Mouse (Mus musculus): ENCODE results near the gene Ttyh3. TPM values are rescaled to one million over a fixed set of nuclear protein-coding genes. Genes with fewer than 3 reads are reported as not detected.

The Ttyh3 gene
- polyA plus RNA-seq, 1 experiment from 2014 or later: 51.4 TPM

DNA sequence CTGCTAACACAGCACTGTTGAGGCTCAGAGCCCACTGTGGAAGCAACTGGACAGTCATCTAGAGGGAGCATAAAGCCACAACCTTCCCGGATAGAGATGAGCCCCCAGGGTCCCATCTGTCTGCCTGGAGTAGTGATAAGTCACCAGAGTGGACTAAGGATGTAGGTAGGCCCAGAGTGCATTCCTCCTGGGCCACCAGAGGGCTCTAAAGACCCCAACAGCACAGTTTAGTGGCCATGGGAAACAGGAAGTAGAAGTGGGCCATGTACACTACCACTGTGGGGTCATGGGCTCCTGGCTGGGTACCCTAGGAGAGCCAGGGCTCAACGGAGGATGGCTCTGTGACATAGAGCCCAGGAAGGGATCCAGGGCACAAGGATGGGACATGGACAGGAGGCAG, 8.0 kb downstream of the Ttyh3 start:
- Histone ChIP-seq H3K9me3 (ENCODE audit: control insufficient read depth, low read length) (no peaks in the 10 kb centered on the region), H3K9ac (ENCODE audit: low read length) (no peak overlapping the region), H3K4me2 (ENCODE audit: low read depth, severe bottlenecking) (no peak overlapping the region), H3K27me3 (ENCODE audit: control insufficient read depth, insufficient read depth, low read length) (no peaks in the 10 kb centered on the region), H3K36me3 (ENCODE audit: control insufficient read depth, insufficient read depth, low read length) (peaks cover 24% of the 10 kb centered on the region), H3K27ac (replicated peaks; ENCODE audit: low read depth, low read length) (no peak overlapping the region), H3K4me3 (ENCODE audit: low read depth, low read length) (no peak overlapping the region), H3K4me1 (ENCODE audit: control insufficient read depth, insufficient read depth, low read length) (peaks cover 24% of the 10 kb centered on the region)
- DNase-seq (ENCODE audit: low spot score): no peak
- 0 out of 2 replicates have a peak, but pooled peaks have one; percentile 29 for ATAC-seq (ENCODE audit: insufficient number of reproducible peaks, low FRiP score, low TSS enrichment, low read depth)
- WGBS: 79% methylated on average over 2 of the region's 2 CpGs

DNA sequence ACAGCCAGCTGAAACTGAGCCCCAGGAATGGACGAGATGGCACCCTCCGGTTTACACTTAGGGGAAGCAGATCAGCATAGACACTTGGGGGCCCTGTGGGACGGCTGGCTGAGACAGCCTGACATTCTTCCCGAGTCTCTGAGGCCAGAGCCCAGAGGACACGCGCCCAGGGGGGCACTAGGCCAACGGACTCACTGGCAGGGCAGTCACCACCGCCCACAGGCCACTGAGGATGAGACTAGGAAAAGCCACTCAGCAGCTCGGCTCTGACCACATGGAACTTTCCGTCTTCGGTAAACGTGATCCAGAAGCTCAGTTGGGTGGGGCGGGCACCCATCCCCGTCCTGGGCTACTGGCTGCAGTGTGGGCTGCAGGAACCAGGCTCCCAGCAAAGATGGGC, 9.0 kb downstream of the Ttyh3 start:
- no peak for ATAC-seq (ENCODE audit: insufficient number of reproducible peaks, low FRiP score, low TSS enrichment, low read depth)
- no peaks in the 10 kb centered on the region for H3K27me3 ChIP-seq (ENCODE audit: control insufficient read depth, insufficient read depth, low read length)
- H3K4me2 ChIP-seq (ENCODE audit: low read depth, severe bottlenecking): no peak overlapping the region
- no peak overlapping the region for H3K27ac ChIP-seq (replicated peaks; ENCODE audit: low read depth, low read length)
- H3K9ac ChIP-seq (ENCODE audit: low read length): no peak overlapping the region
- 93% methylated on average over 14 of the region's 14 CpGs for WGBS
- no peak overlapping the region for H3K4me3 ChIP-seq (ENCODE audit: low read depth, low read length)
- H3K36me3 ChIP-seq (ENCODE audit: control insufficient read depth, insufficient read depth, low read length): peaks cover 29% of the 10 kb centered on the region
- peaks cover 22% of the 10 kb centered on the region for H3K4me1 ChIP-seq (ENCODE audit: control insufficient read depth, insufficient read depth, low read length)
- H3K9me3 ChIP-seq (ENCODE audit: control insufficient read depth, low read length): no peaks in the 10 kb centered on the region
- no peak for DNase-seq (ENCODE audit: low spot score)

- DNase-seq (ENCODE audit: low spot score) (no peak), ATAC-seq (ENCODE audit: insufficient number of reproducible peaks, low FRiP score, low TSS enrichment, low read depth) (no peak)
- Histone ChIP-seq H3K27me3 (ENCODE audit: control insufficient read depth, insufficient read depth, low read length) (no peaks in the 10 kb centered on the region), H3K9ac (ENCODE audit: low read length) (no peak overlapping the region), H3K4me3 (ENCODE audit: low read depth, low read length) (no peak overlapping the region), H3K36me3 (ENCODE audit: control insufficient read depth, insufficient read depth, low read length) (peaks cover 28% of the 10 kb centered on the region), H3K4me2 (ENCODE audit: low read depth, severe bottlenecking) (no peak overlapping the region), H3K27ac (replicated peaks; ENCODE audit: low read depth, low read length) (no peak overlapping the region), H3K9me3 (ENCODE audit: control insufficient read depth, low read length) (no peaks in the 10 kb centered on the region), H3K4me1 (ENCODE audit: control insufficient read depth, insufficient read depth, low read length) (peaks cover 22% of the 10 kb centered on the region)
- 93% methylated on average over 4 of the region's 4 CpGs for WGBS
These were observed 9.5 kb downstream of the Ttyh3 start for GRCm38 (mm10) chr5:140639312-140639711.

DNA sequence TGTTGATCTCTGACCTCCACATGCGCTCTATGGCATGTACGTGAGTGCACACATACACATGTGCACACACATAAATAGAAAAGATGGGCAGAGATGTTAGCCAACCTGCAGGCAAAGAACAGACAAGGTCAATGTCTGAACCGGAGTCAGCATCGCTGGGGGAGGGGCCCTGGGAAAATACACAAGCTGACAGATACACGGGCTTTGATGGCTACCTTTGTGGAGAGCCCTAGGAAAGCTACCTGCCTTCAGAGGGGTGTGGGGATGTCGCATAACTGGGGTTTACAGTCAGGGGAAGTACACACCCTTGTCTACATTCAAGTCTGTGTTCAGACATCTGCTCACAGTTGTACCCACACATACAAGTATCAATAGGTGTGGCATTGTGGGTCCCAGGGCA, 10.3 kb downstream of the Ttyh3 start:
- Histone ChIP-seq H3K4me3 (ENCODE audit: low read depth, low read length) (no peak overlapping the region), H3K4me1 (ENCODE audit: control insufficient read depth, insufficient read depth, low read length) (peaks cover 22% of the 10 kb centered on the region), H3K9me3 (ENCODE audit: control insufficient read depth, low read length) (no peaks in the 10 kb centered on the region), H3K9ac (ENCODE audit: low read length) (no peak overlapping the region), H3K27ac (replicated peaks; ENCODE audit: low read depth, low read length) (no peak overlapping the region), H3K36me3 (ENCODE audit: control insufficient read depth, insufficient read depth, low read length) (peaks cover 31% of the 10 kb centered on the region), H3K27me3 (ENCODE audit: control insufficient read depth, insufficient read depth, low read length) (no peaks in the 10 kb centered on the region), H3K4me2 (ENCODE audit: low read depth, severe bottlenecking) (no peak overlapping the region)
- DNase-seq (ENCODE audit: low spot score) (no peak), ATAC-seq (ENCODE audit: insufficient number of reproducible peaks, low FRiP score, low TSS enrichment, low read depth) (no peak)
- 90% methylated on average over 6 of the region's 6 CpGs for WGBS

DNA sequence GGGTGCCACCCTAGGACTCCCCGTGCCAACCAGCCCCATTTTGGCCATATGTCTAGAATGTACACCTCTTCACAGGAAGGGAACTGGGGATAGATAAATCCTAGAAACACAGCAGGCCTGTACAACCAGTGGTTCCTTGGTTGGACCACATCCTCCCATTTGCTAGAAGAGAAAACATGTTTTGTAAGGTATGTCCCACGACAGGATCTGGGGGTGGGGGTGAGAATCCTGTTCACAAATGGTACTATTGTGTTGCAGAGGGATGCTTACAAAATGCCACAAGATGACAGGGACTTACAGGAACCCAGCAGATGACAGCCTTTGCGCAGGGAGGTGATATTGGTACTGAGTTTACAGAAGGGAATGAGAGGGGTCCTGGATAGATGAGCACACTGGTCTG, 10.8 kb downstream of the Ttyh3 start:
- no peak overlapping the region for H3K27ac ChIP-seq (replicated peaks; ENCODE audit: low read depth, low read length)
- H3K4me2 ChIP-seq (ENCODE audit: low read depth, severe bottlenecking): no peak overlapping the region
- peaks cover 22% of the 10 kb centered on the region for H3K4me1 ChIP-seq (ENCODE audit: control insufficient read depth, insufficient read depth, low read length)
- 93% methylated on average over 3 of the region's 3 CpGs for WGBS
- no peaks in the 10 kb centered on the region for H3K27me3 ChIP-seq (ENCODE audit: control insufficient read depth, insufficient read depth, low read length)
- DNase-seq (ENCODE audit: low spot score) (no peak), ATAC-seq (ENCODE audit: insufficient number of reproducible peaks, low FRiP score, low TSS enrichment, low read depth) (no peak)
- no peak overlapping the region for H3K9ac ChIP-seq (ENCODE audit: low read length)
- no peak overlapping the region for H3K4me3 ChIP-seq (ENCODE audit: low read depth, low read length)
- H3K9me3 ChIP-seq (ENCODE audit: control insufficient read depth, low read length): no peaks in the 10 kb centered on the region
- peaks cover 34% of the 10 kb centered on the region for H3K36me3 ChIP-seq (ENCODE audit: control insufficient read depth, insufficient read depth, low read length)

DNA sequence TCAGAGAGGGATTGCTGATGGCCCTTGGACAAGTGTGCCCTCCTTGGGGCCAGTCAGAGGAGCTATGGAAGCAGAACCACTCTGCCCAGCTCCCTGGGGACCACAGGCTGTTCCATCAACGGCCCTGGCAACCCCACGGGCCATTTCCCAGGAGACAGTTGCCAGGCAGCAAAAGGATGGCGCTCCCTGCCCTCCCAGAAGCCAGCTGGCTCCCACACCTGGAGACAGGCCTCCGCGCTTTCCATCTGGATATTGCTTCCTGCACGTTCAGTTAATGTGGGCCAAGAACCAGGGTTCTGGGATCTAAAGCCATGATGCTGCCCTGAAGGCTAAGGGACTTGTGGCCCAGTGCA, 11.8 kb downstream of the Ttyh3 start:
- peaks cover 41% of the 10 kb centered on the region for H3K36me3 ChIP-seq (ENCODE audit: control insufficient read depth, insufficient read depth, low read length)
- no peak overlapping the region for H3K27ac ChIP-seq (replicated peaks; ENCODE audit: low read depth, low read length)
- no peaks in the 10 kb centered on the region for H3K9me3 ChIP-seq (ENCODE audit: control insufficient read depth, low read length)
- peaks cover 12% of the 10 kb centered on the region for H3K4me1 ChIP-seq (ENCODE audit: control insufficient read depth, insufficient read depth, low read length)
- H3K4me3 ChIP-seq (ENCODE audit: low read depth, low read length): no peak overlapping the region
- H3K27me3 ChIP-seq (ENCODE audit: control insufficient read depth, insufficient read depth, low read length): no peaks in the 10 kb centered on the region
- no peak overlapping the region for H3K4me2 ChIP-seq (ENCODE audit: low read depth, severe bottlenecking)
- DNase-seq (ENCODE audit: low spot score) (no peak), ATAC-seq (ENCODE audit: insufficient number of reproducible peaks, low FRiP score, low TSS enrichment, low read depth) (no peak)
- H3K9ac ChIP-seq (ENCODE audit: low read length): no peak overlapping the region
- WGBS: 91% methylated on average over 6 of the region's 6 CpGs

DNA sequence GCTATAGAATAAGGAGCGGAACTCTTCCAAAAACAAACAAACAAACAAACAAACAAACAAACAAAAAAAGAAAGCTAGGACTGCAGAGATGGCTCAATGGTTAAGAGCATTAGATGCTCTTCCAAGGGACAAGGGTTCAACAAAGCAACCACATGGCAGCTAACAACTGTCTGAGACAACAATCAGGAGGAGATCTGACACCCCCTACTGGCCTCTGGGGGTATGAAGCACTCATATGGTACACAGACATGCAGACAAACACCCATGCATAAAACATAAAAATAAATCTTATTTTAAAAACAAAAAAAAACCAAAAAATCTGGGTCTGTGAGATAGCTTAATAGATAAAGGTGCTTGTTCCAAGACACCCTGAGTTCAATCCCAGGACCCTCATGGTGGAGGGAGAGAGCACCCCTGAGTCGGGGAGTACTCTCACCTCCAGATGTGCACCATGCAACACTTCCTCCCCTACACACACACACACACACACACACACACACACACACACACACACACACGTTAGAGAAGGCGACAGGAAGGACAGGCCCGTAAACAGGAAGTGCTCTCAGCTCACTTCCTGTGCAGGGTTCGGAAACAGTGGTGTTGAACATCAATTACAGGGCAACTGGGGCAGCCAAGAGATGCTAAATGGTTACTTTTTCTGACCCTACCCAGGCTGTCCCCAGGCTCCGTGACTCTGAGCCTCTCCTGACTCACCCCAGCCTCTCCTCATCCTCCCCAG, 12.3 kb downstream of the Ttyh3 start:
- Histone ChIP-seq H3K9me3 (ENCODE audit: control insufficient read depth, low read length) (no peaks in the 10 kb centered on the region), H3K9ac (ENCODE audit: low read length) (no peak overlapping the region), H3K36me3 (ENCODE audit: control insufficient read depth, insufficient read depth, low read length) (peaks cover 43% of the 10 kb centered on the region), H3K4me1 (ENCODE audit: control insufficient read depth, insufficient read depth, low read length) (peaks cover 7% of the 10 kb centered on the region), H3K27ac (replicated peaks; ENCODE audit: low read depth, low read length) (no peak overlapping the region), H3K4me3 (ENCODE audit: low read depth, low read length) (no peak overlapping the region), H3K4me2 (ENCODE audit: low read depth, severe bottlenecking) (no peak overlapping the region), H3K27me3 (ENCODE audit: control insufficient read depth, insufficient read depth, low read length) (no peaks in the 10 kb centered on the region)
- ATAC-seq (ENCODE audit: insufficient number of reproducible peaks, low FRiP score, low TSS enrichment, low read depth) (no peak), DNase-seq (ENCODE audit: low spot score) (no peak)
- 89% methylated on average over 7 of the region's 7 CpGs for WGBS

- Histone ChIP-seq H3K4me1 (ENCODE audit: control insufficient read depth, insufficient read depth, low read length) (no peaks in the 10 kb centered on the region), H3K27me3 (ENCODE audit: control insufficient read depth, insufficient read depth, low read length) (no peaks in the 10 kb centered on the region), H3K9me3 (ENCODE audit: control insufficient read depth, low read length) (no peaks in the 10 kb centered on the region), H3K27ac (replicated peaks; ENCODE audit: low read depth, low read length) (no peak overlapping the region), H3K9ac (ENCODE audit: low read length) (no peak overlapping the region), H3K4me2 (ENCODE audit: low read depth, severe bottlenecking) (no peak overlapping the region), H3K4me3 (ENCODE audit: low read depth, low read length) (no peak overlapping the region), H3K36me3 (ENCODE audit: control insufficient read depth, insufficient read depth, low read length) (peaks cover 44% of the 10 kb centered on the region)
- WGBS: 92% methylated on average over 26 of the region's 26 CpGs
- no peak for ATAC-seq (ENCODE audit: insufficient number of reproducible peaks, low FRiP score, low TSS enrichment, low read depth)
- DNase-seq (ENCODE audit: low spot score): no peak
These were observed 13.8 kb downstream of the Ttyh3 start for GRCm38 (mm10) chr5:140634798-140635722.
